Mouse (Mus musculus): ENCODE data around the gene Lama5.

- TF ChIP-seq CTCF (conservative IDR thresholded peaks at IDR 0.05; ENCODE audit: insufficient read depth, insufficient read length, low read depth, low read length) = no peak
- TF ChIP-seq POLR2A (IDR thresholded peaks at IDR 0.05; ENCODE audit: low read depth, low read length) = no peak
Measured at GRCm38 (mm10) chr2:180197323-180198037, 28.2 kb downstream of the Lama5 start.
